Mouse (Mus musculus): ENCODE results near the gene Sirt3. TPM values are rescaled to one million over a fixed set of nuclear protein-coding genes. Genes with fewer than 3 reads are reported as not detected.
A peak's percentile ranks its signal among the peaks of the same experiment; 100 is the strongest.

The Sirt3 gene
- total RNA-seq, 2 experiments from 2014 or later, result 67.6 to 70.9 TPM

GRCm38 (mm10) chr7:140848591-140848990 is 33.5 kb downstream of the Sirt3 start:
- no peak for DNase-seq

GRCm38 (mm10) chr7:140847755-140848580 is 34.1 kb downstream of the Sirt3 start, which contains the start of gene Odf3:
Odf3 (plus strand) TSS chr7:140847805.
- DNase-seq, result peak; percentile 91

- no peak for DNase-seq
Measured at GRCm38 (mm10) chr7:140846676-140847075, 35.4 kb downstream of the Sirt3 start.

GRCm38 (mm10) chr7:140845683-140846082 is 36.4 kb downstream of the Sirt3 start:
- no peak for DNase-seq

GRCm38 (mm10) chr7:140844905-140845665 is 37.0 kb downstream of the Sirt3 start, which contains the start of gene Scgb1c1:
Scgb1c1 (plus strand) TSS chr7:140845547.
- peak; percentile 96 for DNase-seq

- DNase-seq, result no peak
Measured at GRCm38 (mm10) chr7:140843806-140844205, 38.3 kb downstream of the Sirt3 start.

GRCm38 (mm10) chr7:140840750-140841735 is 41.1 kb downstream of the Sirt3 start:
- no peak for DNase-seq

GRCm38 (mm10) chr7:140839556-140839955 is 42.6 kb downstream of the Sirt3 start:
- DNase-seq, result peak; percentile 0

- peak; percentile 1 for DNase-seq
Measured at GRCm38 (mm10) chr7:140836243-140837115, 45.6 kb downstream of the Sirt3 start.

GRCm38 (mm10) chr7:140835758-140836087 is 46.4 kb downstream of the Sirt3 start:
- no peak for DNase-seq

GRCm38 (mm10) chr7:140834968-140835757 is 46.9 kb downstream of the Sirt3 start, which contains the start of gene Urah:
Urah (plus strand) TSS chr7:140835018.
- peak; percentile 68 for DNase-seq

GRCm38 (mm10) chr7:140833341-140833740 is 48.8 kb downstream of the Sirt3 start:
- DNase-seq, result no peak

- DNase-seq, result peak; percentile 34
Measured at GRCm38 (mm10) chr7:140831447-140831846, 50.7 kb downstream of the Sirt3 start.

GRCm38 (mm10) chr7:140828171-140828881 is 53.8 kb downstream of the Sirt3 start:
- DNase-seq, result peak; percentile 26

GRCm38 (mm10) chr7:140822731-140823130 is 59.4 kb downstream of the Sirt3 start:
- no peak for DNase-seq

- DNase-seq, result peak; percentile 56
Measured at GRCm38 (mm10) chr7:140821653-140822329, 60.3 kb downstream of the Sirt3 start, which contains the start of gene Zfp941. Zfp941 (minus strand) TSS chr7:140822178.

GRCm38 (mm10) chr7:140821305-140821652 is 60.8 kb downstream of the Sirt3 start:
- DNase-seq, result no peak

GRCm38 (mm10) chr7:140820173-140820572 is 61.9 kb downstream of the Sirt3 start:
- no peak for DNase-seq

Data from adrenal gland, postnatal 10 days (tissue).